Mouse (Mus musculus): ENCODE measurements around the gene Slc25a48. TPM values are rescaled to one million over a fixed set of nuclear protein-coding genes. Genes with fewer than 3 reads are reported as not detected.

The Slc25a48 gene
- not detected in 2 replicates for polyA plus RNA-seq (2015; fragmentation: Nextera tagmentation; extraction: Ambion mirVana)

DNA sequence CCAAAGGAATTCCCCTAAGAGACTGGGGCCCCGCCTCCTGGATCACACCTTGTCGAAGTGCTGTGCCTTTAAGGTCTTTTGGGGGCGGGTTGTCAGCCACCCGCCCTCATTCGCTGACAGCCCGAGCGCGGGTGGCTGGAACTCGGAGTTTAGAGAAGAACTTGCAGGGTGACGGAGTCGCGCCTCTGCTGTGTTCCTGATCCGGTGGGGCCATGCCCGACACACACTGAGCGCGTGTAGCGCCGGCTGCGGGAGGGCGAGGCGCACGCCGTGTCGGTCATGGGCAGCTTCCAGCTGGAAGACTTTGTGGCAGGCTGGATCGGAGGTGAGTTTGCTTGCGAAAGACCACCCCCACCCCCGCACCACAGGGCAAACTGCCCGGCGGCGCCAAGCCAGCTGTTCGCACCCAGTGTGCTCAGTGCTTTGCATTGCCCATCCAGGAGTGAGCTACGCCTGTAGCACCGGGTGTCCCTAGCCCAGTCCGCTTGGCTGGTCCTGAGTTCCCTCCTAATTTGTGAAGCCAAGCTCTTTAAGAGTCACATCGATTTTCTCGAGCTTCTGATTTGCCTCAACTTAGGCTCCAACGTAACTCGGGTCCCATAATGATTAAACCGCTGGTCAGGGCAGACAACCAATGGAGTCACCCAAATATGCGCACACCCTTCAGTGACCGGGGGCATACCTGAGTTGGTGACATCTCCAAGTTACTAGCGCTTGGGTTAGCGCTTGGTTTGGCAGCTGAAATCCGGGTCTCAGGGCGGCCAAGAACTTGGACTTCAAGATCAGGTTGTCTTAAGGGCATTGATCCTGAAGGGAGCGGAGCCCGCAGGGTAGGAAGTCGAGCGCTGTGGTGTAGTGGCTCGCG is at the start of gene Slc25a48:
Slc25a48 (plus strand) TSS at position 145 of the 865 bp plus-strand sequence.
- Histone ChIP-seq H3K4me3 (ENCODE audit: low read depth, low read length) (peak within 1 kb of the TSS; percentile 35), H3K9ac (ENCODE audit: low read depth, low read length) (0 out of 2 replicates have a peak within 1 kb of the TSS, but pooled peaks have one; percentile 38), H3K9me3 (replicated peaks; ENCODE audit: control insufficient read depth, low read length, poor library complexity, severe bottlenecking) (no peaks in the 10 kb centered on the region), H3K4me2 (ENCODE audit: low read length) (peak within 1 kb of the TSS; percentile 66), H3K36me3 (ENCODE audit: control insufficient read depth, insufficient read depth, low read length) (no peaks in the 10 kb centered on the region), H3K4me1 (ENCODE audit: control insufficient read depth, insufficient read depth, low read length) (peaks cover 8% of the 10 kb centered on the region; the same call in 1 of the 2 replicates), H3K27ac (ENCODE audit: low read length) (no peak within 1 kb of the TSS), H3K27me3 (ENCODE audit: control insufficient read depth, insufficient read depth, low read depth, low read length) (peaks cover 47% of the 10 kb centered on the region)
- no peak for ATAC-seq
- WGBS = 5% methylated on average over 51 of the region's 51 CpGs

DNA sequence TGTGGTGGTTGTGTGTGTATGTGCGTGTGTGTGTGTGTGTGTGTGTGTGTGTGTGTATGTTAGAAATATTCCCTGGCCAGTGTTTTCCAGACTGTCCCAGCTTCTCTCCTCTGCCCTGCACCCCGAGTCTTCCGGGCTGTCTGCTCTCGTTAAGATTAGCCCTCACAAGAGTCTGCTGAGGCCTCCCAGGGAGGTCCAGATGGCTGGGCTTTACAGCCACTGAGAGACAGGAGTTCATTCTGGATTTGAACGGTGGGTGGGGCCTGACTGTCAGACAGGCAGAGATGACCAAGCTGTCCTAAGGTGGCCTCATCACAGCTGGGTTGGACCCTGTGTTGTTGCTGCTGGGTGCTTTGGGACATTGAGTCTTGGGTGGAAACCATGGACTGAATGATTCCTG is 40.6 kb upstream of the Slc25a48 start:
- Histone ChIP-seq H3K4me1 (ENCODE audit: control insufficient read depth, insufficient read depth, low read length) (no peaks in the 10 kb centered on the region), H3K36me3 (ENCODE audit: control insufficient read depth, insufficient read depth, low read length) (no peaks in the 10 kb centered on the region), H3K27me3 (ENCODE audit: control insufficient read depth, insufficient read depth, low read depth, low read length) (no peaks in the 10 kb centered on the region), H3K9ac (ENCODE audit: low read depth, low read length) (no peak overlapping the region), H3K4me3 (ENCODE audit: low read depth, low read length) (no peak overlapping the region), H3K9me3 (replicated peaks; ENCODE audit: control insufficient read depth, low read length, poor library complexity, severe bottlenecking) (no peaks in the 10 kb centered on the region), H3K4me2 (ENCODE audit: low read length) (no peak overlapping the region), H3K27ac (ENCODE audit: low read length) (no peak overlapping the region)
- ATAC-seq = no peak
- 42% methylated on average over 5 of the region's 5 CpGs for WGBS

DNA sequence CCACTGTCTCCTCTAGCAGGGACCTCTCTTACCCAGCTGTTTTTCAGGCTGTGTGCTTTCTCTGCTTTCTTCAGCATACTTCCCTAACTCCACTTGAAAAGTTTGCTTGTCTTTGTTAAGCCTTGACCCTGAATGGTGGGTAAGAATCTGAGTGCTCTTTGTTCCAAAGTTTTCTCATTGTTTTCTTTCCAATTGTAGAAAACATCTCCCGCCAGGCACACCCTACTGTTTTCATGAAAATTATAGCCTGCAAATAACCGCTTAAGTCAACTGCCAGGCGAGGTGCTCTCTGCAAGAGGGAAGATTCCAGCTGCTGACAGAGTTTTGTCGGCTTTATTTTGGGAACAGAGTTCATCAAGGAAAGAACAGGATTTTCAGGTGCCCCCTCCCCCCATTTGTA is 37.0 kb upstream of the Slc25a48 start:
- Histone ChIP-seq H3K4me1 (ENCODE audit: control insufficient read depth, insufficient read depth, low read length) (no peaks in the 10 kb centered on the region), H3K9me3 (replicated peaks; ENCODE audit: control insufficient read depth, low read length, poor library complexity, severe bottlenecking) (peaks cover 3% of the 10 kb centered on the region; the same call in 1 of the 2 replicates), H3K4me3 (ENCODE audit: low read depth, low read length) (no peak overlapping the region), H3K27ac (ENCODE audit: low read length) (no peak overlapping the region), H3K9ac (ENCODE audit: low read depth, low read length) (no peak overlapping the region), H3K36me3 (ENCODE audit: control insufficient read depth, insufficient read depth, low read length) (no peaks in the 10 kb centered on the region), H3K27me3 (ENCODE audit: control insufficient read depth, insufficient read depth, low read depth, low read length) (no peaks in the 10 kb centered on the region), H3K4me2 (ENCODE audit: low read length) (no peak overlapping the region)
- no peak for ATAC-seq
- WGBS = 41% methylated on average over 4 of the region's 4 CpGs

DNA sequence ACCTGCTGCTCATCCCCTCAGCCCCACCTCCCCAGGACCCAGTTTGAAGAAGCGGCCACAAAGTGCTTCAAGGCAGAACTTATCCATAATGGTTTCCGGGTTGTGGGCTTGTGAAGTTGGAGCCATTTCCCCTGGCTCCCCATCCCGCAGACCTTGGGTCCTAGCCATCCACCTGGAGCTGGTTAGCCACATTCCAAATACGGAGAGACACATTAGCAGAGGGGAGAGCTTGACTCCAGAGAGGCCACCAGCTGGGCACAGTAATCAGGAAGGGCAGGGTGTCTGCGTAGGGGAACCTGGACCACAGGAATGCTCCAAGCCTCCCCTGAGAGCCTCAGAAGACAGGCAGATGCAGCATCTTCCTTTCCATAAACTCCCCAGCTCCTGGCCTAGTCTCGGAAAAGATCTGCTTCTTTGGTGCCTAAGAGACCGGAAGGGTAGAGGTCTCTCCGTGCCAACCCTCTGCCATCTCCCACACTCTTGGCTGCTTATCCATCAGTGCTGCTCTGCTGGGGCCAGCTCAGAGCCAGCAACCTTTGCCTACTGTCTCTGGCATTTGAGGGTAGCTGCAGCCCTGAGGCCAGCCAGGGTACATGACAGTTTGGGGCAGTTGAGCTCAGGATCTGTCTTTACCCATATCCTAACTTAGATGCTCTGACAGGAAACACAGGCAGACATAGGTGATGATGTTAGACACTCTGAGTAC is 34.6 kb upstream of the Slc25a48 start:
- Histone ChIP-seq H3K27me3 (ENCODE audit: control insufficient read depth, insufficient read depth, low read depth, low read length) (no peaks in the 10 kb centered on the region), H3K4me2 (ENCODE audit: low read length) (no peak overlapping the region), H3K9me3 (replicated peaks; ENCODE audit: control insufficient read depth, low read length, poor library complexity, severe bottlenecking) (peaks cover 3% of the 10 kb centered on the region; the same call in 1 of the 2 replicates), H3K4me3 (ENCODE audit: low read depth, low read length) (no peak overlapping the region), H3K27ac (ENCODE audit: low read length) (no peak overlapping the region), H3K36me3 (ENCODE audit: control insufficient read depth, insufficient read depth, low read length) (no peaks in the 10 kb centered on the region), H3K9ac (ENCODE audit: low read depth, low read length) (no peak overlapping the region), H3K4me1 (ENCODE audit: control insufficient read depth, insufficient read depth, low read length) (no peaks in the 10 kb centered on the region)
- no peak for ATAC-seq
- WGBS = 84% methylated on average over 8 of the region's 8 CpGs

DNA sequence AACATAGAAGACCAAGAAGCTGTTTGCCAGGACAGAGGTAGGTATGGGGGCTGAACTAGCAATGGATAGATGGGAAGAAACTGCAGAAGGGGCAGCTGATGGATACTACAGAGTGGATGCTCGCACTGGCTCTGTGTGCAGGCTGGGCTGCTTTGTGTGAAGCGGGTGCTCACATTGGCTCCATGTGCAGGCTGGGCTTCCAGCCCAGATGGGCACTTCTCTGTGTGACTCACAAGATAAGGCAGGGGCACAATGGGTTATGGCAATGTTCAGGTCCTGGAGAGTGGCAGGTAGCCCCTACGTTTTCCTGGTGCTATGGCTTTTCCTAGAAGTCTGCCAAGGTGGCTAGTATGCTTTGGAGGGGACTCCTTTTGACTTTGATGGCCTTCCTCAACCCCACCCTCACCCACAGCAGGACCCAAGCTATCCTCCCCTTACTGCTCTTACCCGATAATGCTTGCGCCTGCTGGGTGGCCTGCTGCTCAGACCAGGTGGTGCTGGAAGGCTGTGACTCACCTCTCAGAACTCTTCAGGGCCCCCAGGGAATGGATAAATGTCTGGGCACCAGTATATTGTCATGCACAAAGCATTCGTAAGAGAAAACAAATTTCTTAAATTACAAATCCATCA is 33.5 kb upstream of the Slc25a48 start:
- H3K9ac ChIP-seq (ENCODE audit: low read depth, low read length) = no peak overlapping the region
- H3K27ac ChIP-seq (ENCODE audit: low read length) = no peak overlapping the region
- H3K36me3 ChIP-seq (ENCODE audit: control insufficient read depth, insufficient read depth, low read length) = no peaks in the 10 kb centered on the region
- no peak for ATAC-seq
- no peaks in the 10 kb centered on the region for H3K27me3 ChIP-seq (ENCODE audit: control insufficient read depth, insufficient read depth, low read depth, low read length)
- H3K9me3 ChIP-seq (replicated peaks; ENCODE audit: control insufficient read depth, low read length, poor library complexity, severe bottlenecking) = peaks cover 3% of the 10 kb centered on the region; the same call in 1 of the 2 replicates
- no peak overlapping the region for H3K4me3 ChIP-seq (ENCODE audit: low read depth, low read length)
- no peak overlapping the region for H3K4me2 ChIP-seq (ENCODE audit: low read length)
- no peaks in the 10 kb centered on the region for H3K4me1 ChIP-seq (ENCODE audit: control insufficient read depth, insufficient read depth, low read length)
- 80% methylated on average over 6 of the region's 6 CpGs for WGBS

DNA sequence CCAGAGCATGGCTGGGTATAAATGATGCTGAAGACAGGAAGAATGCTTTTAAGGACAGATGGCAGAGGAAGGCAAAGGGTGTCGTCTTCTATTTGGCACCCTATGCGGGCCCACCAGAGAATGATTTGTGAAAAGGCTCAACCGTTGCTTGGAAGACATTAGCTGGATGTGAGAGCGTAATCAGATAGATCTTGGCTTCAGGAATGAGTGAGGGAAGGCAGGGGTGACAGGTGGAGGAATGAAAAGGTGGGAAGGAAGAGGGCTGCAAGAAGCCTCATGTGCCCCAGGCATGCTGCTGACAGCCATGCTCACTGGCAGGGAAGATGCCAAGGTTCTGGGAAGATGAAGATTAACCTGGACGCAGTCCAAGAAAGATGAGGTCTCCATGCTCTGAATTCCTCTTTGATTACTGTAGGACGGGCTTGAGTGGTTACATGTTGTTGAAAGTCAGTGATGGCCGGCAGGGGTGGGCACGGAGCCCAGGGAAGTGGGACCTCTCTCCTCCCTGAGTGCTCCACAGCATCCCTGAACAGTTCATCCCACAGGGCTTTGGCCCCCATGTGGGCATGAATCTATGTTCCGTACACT is 25.8 kb upstream of the Slc25a48 start:
- Histone ChIP-seq H3K4me1 (ENCODE audit: control insufficient read depth, insufficient read depth, low read length) (no peaks in the 10 kb centered on the region), H3K9ac (ENCODE audit: low read depth, low read length) (no peak overlapping the region), H3K27ac (ENCODE audit: low read length) (no peak overlapping the region), H3K9me3 (replicated peaks; ENCODE audit: control insufficient read depth, low read length, poor library complexity, severe bottlenecking) (no peaks in the 10 kb centered on the region; the same call in 1 of the 2 replicates), H3K36me3 (ENCODE audit: control insufficient read depth, insufficient read depth, low read length) (no peaks in the 10 kb centered on the region), H3K4me3 (ENCODE audit: low read depth, low read length) (no peak overlapping the region), H3K27me3 (ENCODE audit: control insufficient read depth, insufficient read depth, low read depth, low read length) (no peaks in the 10 kb centered on the region), H3K4me2 (ENCODE audit: low read length) (no peak overlapping the region)
- 78% methylated on average over 9 of the region's 9 CpGs for WGBS
- no peak for ATAC-seq

DNA sequence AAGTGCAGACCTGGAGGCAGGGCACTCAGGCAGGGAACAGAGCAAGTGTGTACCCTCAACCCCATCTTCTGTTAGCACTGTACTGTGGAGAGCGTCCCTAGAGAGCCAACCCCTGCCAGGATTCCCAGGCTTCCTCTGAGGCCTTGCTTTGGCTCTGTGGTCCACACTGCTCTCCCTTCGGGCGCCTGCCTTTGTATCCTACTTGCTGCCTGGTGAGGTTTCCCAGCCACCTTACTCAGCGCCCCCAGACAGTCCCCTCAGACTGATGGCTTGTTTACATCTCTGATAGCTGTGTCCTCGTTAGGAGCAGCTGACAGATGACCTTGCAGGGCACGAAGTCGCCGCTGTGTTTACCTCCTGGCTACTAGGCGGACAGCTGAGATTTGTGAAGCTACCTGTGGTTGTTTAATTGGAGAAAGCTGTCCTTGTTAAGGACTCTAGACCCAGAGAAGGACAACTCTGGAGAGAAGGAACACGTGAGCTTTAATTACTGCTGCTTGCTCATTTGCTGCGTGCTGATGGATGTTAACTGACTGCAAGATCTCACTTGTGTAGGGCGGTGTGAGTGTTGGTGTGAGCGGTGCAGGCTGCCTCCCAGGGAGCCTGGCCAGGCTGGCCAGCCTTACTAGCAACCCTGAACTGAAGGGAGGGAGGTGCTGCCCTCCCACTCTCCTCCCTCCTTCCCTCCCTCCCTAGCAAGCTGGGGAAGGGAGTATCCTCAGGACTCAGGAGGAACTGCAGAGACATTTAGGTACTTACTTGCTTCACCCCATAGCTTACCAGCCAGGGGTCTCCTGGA is 19.3 kb upstream of the Slc25a48 start:
- Histone ChIP-seq H3K9me3 (replicated peaks; ENCODE audit: control insufficient read depth, low read length, poor library complexity, severe bottlenecking) (no peaks in the 10 kb centered on the region; the same call in 1 of the 2 replicates), H3K9ac (ENCODE audit: low read depth, low read length) (no peak overlapping the region), H3K27ac (ENCODE audit: low read length) (no peak overlapping the region), H3K27me3 (ENCODE audit: control insufficient read depth, insufficient read depth, low read depth, low read length) (no peaks in the 10 kb centered on the region; the same call in 1 of the 2 replicates), H3K4me1 (ENCODE audit: control insufficient read depth, insufficient read depth, low read length) (peaks cover 6% of the 10 kb centered on the region; the same call in 1 of the 2 replicates), H3K4me2 (ENCODE audit: low read length) (no peak overlapping the region), H3K36me3 (ENCODE audit: control insufficient read depth, insufficient read depth, low read length) (no peaks in the 10 kb centered on the region), H3K4me3 (ENCODE audit: low read depth, low read length) (no peak overlapping the region)
- ATAC-seq = no peak
- 59% methylated on average over 13 of the region's 13 CpGs for WGBS

DNA sequence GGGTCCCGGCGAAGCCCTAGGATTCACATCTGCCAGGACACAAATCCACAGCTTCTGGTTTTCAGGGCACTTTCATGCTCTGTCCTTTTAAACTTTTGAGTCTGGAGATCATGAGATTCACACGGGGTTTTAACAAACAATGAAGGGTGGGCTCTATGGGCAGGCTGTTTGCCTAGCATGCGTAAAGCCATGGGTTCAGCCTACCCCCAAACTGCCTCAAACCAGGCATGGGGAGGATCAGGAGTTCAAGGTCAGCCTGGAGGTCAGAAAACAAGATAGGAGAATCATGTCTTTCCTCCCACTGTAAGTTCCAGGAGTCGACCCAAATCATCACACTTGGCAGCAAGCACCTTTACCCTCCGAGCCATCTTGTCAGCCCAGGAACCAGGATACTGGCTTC is 18.6 kb upstream of the Slc25a48 start:
- Histone ChIP-seq H3K36me3 (ENCODE audit: control insufficient read depth, insufficient read depth, low read length) (no peaks in the 10 kb centered on the region), H3K9me3 (replicated peaks; ENCODE audit: control insufficient read depth, low read length, poor library complexity, severe bottlenecking) (no peaks in the 10 kb centered on the region), H3K4me1 (ENCODE audit: control insufficient read depth, insufficient read depth, low read length) (peaks cover 6% of the 10 kb centered on the region; the same call in 1 of the 2 replicates), H3K9ac (ENCODE audit: low read depth, low read length) (no peak overlapping the region), H3K4me2 (ENCODE audit: low read length) (no peak overlapping the region), H3K27ac (ENCODE audit: low read length) (no peak overlapping the region), H3K4me3 (ENCODE audit: low read depth, low read length) (no peak overlapping the region), H3K27me3 (ENCODE audit: control insufficient read depth, insufficient read depth, low read depth, low read length) (no peaks in the 10 kb centered on the region; the same call in 1 of the 2 replicates)
- 80% methylated on average over 6 of the region's 6 CpGs for WGBS
- no peak for ATAC-seq
